Mouse (Mus musculus): ENCODE results near the gene Plekha5.

GRCm38 (mm10) chr6:140478943-140479342 lies 55.1 kb downstream of the Plekha5 start:
- no peak for TF ChIP-seq CTCF (IDR thresholded peaks at IDR 0.05; ENCODE audit: low read depth, low read length)
- no peak for TF ChIP-seq POLR2A (IDR thresholded peaks at IDR 0.05; ENCODE audit: extremely low read depth, insufficient read depth, low read length)

Data from liver, adult 2 months (tissue).